Mouse (Mus musculus) heart, postnatal 14 days (tissue): ENCODE data around the gene Gm10354. TPM values are rescaled to one million over a fixed set of nuclear protein-coding genes. Genes with fewer than 3 reads are reported as not detected.
"Not testable (repeated sequence)": the region's sequence is repeated elsewhere in the genome, so short reads cannot be mapped to it uniquely, and the experiment has no call there.

Experiments used
- DNase-seq, 2 experiments: peaks; one replicate each; pipeline ENCODE4 v3.0.0; 2021 to 2022
- intact Hi-C: fragments of 180-260 bp; cut with DNase I; formaldehyde crosslinking; loops from one replicate; pipeline ENCODE4 v1.15.1; 2025
- long read RNA-seq, 2 experiments: library from polyadenylated mRNA; stranded (forward); transcript quantifications; one replicate each; pipeline ENCODE4 v2.0.0; 2021
- total RNA-seq, 2 experiments: library from RNA; stranded (reverse); gene quantifications; 2 replicates each; pipeline ENCODE4 v1.2.3; 2021

The Gm10354 gene
- not detected for total RNA-seq
- long read RNA-seq, experiment 1, result 0 reads
- long read RNA-seq, experiment 2, result 0 reads

DNA sequence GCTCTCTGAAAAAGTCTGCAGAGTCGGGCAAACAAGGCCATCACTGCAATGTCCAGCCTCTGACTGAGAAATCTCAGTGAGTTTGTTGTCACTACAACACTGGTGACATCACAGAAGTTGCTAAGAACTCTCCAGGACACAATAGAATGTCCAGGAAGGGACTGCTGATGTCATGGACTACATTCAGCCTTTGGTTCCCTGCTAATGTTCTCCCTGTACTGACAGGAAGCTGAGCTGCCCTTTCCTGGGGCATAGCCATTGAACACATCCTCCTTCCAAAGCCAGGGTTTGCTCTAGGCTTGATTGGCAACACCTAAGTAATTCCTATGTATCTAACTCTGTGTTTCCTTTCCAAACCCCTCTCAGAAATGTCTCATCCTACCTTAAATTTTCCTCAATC lies at the start of gene Gm10354:
Gene Gm10354, minus strand, starts transcription at position 101 of the 400 bp plus-strand sequence.
- DNase-seq, intact Hi-C loops: not testable (repeated sequence)

GRCm38 (mm10) chr5:15024316-15024715 lies 45.6 kb upstream of the Gm10354 start:
- DNase-seq, intact Hi-C loops: not testable (repeated sequence)

DNA sequence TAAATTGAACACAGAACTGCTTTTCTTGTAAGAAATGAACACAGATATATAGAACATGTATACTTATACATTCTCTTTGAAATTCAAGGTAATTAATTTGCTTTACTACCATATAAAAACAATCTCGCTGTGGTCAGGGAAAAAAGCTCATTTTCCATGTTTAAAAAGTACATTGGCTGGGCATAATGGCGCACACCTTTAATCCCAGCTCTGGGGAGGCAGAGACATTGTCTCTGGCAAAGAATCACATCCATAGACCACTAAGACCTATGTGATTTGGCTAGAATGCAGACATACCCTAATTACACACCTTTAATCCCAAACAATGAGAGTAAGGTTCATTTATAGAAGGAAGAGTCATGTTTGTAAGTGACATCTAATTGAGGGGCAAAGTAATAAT lies 41.3 kb upstream of the Gm10354 start:
- DNase-seq, intact Hi-C loops: not testable (repeated sequence)

GRCm38 (mm10) chr5:15010639-15011582 lies 32.2 kb upstream of the Gm10354 start:
- intact Hi-C loops, DNase-seq: not testable (repeated sequence)

DNA sequence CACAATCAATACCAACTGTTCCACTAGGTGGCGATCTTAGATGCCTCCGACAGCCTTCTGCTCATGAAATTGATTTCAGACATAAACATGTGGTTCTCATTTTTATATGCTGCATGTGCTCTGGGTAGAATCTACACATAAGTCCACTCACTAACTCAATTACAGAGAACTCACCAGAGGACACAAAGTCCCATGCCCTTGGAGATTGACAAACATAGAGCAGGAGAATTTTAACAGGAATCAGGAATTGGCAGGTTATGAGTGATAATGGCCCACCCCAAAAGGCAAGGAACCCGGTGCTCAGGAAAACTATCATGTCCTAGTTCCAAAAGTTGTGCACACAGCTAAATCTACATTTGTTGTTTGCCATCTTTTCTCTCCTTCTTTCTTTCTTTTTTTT lies 28.2 kb upstream of the Gm10354 start:
- intact Hi-C loops, DNase-seq: not testable (repeated sequence)

DNA sequence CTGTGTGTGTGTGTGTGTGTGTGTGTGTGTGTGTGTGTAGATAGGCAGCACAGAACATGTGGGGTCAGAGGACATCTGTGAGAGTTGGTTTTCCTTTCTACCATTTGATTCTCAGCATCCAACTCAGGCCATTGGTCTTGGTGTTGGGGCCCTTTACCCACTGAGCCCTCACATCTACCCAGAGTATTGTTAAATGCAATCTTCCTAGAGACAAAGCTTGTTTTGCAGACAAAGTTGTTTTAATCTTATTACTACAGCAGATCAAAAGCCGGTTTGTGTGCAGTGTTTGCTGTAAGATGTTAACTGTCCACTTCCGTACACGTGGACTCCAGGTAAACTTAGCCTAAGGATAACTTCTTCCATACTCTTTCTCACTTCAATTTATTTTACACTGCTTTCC lies 27.6 kb upstream of the Gm10354 start:
- intact Hi-C loops, DNase-seq: not testable (repeated sequence)

DNA sequence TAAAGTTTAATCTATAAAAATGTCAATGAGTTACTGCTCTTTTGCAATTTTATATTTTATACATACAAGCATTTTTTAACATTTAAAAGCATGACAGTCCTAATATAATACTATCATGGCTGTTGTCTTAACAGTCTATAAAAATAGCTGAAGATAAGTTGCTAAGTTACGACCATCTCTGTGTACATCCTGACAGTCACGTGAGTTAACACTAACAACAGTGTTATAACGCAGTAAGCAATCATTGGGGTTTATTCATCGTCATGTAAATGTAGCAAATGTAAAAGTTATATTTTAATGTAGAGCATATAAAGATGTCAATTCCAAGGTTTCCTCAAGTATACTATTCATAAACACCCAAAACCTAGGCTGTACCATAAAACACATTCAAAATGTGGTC lies 26.8 kb upstream of the Gm10354 start:
- intact Hi-C loops, DNase-seq: not testable (repeated sequence)

GRCm38 (mm10) chr5:15004569-15005562 lies 26.1 kb upstream of the Gm10354 start:
- intact Hi-C loops, DNase-seq: not testable (repeated sequence)

GRCm38 (mm10) chr5:14998077-14998476 lies 19.3 kb upstream of the Gm10354 start:
- DNase-seq, intact Hi-C loops: not testable (repeated sequence)

DNA sequence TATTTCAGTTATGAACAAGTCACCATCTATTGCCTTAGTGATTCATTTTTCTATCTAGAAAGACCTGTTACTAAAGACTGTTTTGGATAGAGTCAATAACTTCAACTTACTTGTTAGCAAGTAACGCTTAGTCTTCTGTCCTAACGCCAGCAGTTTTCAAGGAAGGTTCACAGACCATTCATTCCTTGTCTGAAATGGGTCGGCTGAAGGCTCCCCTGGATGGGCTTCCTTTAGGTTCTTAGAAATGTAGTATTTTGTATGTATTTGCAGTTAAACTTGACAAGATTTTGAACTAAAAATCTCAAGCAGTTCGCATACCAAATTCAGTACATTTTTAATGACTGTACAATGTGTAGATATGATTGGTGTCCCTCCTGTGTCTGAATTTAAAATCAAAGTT lies 18.8 kb upstream of the Gm10354 start:
- intact Hi-C loops, DNase-seq: not testable (repeated sequence)

DNA sequence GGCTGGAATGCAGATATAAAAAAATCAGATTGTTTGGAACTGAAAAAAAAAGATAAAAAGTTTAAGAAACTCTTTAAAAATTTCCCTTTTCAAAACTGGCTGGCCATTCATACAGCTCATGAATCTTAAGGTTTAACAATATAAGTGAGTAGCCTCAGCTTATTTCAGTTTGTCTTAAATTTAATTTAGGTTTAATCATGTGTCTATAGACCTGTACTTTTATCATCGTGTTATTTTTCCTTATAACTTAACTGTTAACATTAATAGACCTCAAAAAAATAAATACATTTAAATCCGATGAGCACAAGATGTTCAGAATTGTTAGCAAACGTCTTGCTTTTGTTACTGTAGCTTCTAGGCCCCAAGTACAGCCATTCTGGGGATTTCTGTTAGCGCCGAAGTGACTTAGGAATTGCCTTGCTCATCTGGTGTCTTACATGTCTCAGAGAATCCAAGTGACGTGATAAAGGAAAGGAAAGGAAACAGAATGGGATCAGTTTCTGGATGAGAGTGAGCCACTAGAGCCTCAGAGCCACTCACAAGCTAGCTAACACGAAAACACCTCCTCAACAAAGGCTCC lies 18.0 kb upstream of the Gm10354 start:
- intact Hi-C loops, DNase-seq: not testable (repeated sequence)

- intact Hi-C loops, DNase-seq: not testable (repeated sequence)
These were observed 15.4 kb upstream of the Gm10354 start for GRCm38 (mm10) chr5:14994124-14994523.

- intact Hi-C loops, DNase-seq: not testable (repeated sequence)
These were observed 11.8 kb upstream of the Gm10354 start for GRCm38 (mm10) chr5:14990375-14991158.

GRCm38 (mm10) chr5:14986649-14987387 lies 8.1 kb upstream of the Gm10354 start:
- intact Hi-C loops, result not testable (repeated sequence)
- peak in 1 of 2 experiments; percentile 2 for DNase-seq

DNA sequence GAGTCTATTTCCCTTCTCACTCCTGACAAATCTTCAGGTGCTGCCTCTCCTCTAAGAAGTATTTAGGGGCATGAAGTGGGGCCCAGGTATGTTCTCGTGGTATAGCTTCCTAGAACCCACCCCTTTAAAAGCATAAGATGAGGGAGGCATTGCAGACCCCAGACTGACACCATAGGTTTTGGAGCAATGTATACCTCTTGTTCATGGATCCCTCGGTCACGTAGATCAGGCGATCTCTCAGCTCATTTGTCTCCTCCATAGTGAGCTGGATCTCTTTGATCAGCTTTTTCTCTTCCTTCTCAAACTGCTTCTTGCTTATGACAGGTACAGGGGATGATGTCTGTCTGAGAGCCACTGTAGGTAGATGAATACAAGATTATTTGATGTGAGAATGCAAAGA lies 1.4 kb downstream of the Gm10354 start:
- DNase-seq, intact Hi-C loops: not testable (repeated sequence)

DNA sequence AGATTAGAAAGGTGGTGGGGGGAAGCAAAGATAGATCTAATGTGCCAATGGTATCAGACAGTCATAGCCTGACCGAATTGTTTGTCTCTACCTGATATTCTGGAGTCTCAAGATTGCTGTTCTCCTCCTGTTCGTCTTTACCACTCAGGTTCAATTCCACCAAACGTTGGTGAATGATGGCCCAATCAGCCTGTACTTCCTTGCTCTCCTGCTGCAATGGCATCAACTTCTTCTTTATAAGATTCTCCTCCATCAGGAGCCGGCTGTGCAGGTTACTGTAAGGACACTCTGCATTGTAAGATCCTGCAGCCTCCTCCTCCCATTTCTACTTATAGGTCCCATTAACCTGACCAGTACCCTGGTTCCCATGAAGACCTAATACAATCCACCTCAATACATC lies 3.4 kb downstream of the Gm10354 start:
- DNase-seq, intact Hi-C loops: not testable (repeated sequence)

- intact Hi-C loops, DNase-seq: not testable (repeated sequence)
These were observed 5.9 kb downstream of the Gm10354 start for GRCm38 (mm10) chr5:14972841-14973240.

- intact Hi-C loops, DNase-seq: not testable (repeated sequence)
These were observed 14.9 kb downstream of the Gm10354 start for GRCm38 (mm10) chr5:14963821-14964220.

DNA sequence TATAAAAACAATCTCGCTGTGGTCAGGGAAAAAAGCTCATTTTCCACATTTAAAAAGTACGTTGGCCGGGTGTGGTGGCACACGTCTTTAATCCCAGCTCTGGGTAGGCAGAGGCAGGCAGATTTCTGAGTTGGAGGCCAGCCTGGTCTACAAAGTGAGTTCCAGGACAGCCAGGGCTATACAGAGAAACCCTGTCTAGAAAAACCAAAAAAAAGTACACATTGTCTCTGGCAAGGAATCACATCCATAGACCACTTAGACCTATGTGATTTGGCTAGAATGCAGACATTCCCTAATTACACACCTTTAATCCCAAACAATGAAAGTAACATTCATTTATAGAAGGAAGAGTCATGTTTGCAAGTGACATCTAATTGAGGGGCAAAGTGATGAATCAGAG lies 17.2 kb downstream of the Gm10354 start:
- DNase-seq, intact Hi-C loops: not testable (repeated sequence)
